Mouse (Mus musculus) monocyte, adult 2 months (primary cell): ENCODE results near the gene Hoxa6.

Source experiments
- DNase-seq, 2 experiments: peaks; one replicate each; pipeline ENCODE4 v3.0.0; 2022; ENCODE audit warnings: low spot score in 2 of 2, low read depth in 1 of 2

The Hoxa6 gene

DNA sequence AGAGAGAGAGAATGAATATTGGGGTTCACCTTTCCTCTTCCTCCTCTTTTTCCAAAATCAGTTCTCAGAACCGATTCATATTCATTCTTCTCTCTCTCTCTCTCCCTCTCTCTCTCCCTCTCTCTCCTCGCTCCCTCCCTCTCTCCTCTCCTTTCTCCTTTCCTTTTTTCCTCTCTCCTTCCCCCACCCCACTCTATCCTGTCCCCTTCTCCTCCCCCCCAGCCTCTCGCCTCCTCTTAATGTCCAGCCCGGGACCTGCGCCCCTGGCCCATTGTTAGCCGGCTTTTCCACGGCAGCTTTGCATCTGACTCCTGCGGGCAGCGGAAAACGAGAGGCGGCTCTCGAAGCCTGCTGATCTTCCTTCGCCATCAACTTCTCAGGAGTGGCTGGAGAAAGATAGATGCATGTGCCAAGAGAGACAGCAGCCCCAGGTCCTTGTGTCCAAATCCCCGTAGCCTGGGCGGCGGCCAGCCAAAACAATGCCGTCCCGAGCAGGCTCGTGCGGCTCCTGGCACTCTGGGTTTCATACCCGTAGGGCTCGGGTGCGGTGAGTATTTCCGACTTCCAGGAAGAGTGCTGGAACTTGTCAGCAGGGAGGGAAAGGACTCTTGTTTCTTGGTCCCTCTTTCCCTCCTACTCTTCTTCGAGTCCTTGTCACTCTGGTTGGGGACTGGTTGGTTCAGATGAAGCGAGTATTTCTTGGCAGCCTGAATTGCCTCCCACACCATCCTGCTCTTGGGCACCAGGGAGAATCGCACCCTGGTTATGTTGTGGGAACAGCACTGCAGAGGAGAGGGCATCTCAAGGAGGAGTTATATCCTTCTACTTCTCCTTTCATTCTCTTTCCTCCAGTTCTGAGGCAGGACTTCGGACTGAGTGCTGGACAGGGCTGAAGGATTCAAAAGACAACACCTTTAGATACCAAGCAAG lies 42.8 kb downstream of the Hoxa6 start:
- no peak for DNase-seq

GRCm38 (mm10) chr6:52164626-52165440 lies 43.7 kb downstream of the Hoxa6 start, which contains the start of gene Hoxa2:
TSS of gene Hoxa2 (minus strand) at chr6:52164831.
- DNase-seq = no peak

DNA sequence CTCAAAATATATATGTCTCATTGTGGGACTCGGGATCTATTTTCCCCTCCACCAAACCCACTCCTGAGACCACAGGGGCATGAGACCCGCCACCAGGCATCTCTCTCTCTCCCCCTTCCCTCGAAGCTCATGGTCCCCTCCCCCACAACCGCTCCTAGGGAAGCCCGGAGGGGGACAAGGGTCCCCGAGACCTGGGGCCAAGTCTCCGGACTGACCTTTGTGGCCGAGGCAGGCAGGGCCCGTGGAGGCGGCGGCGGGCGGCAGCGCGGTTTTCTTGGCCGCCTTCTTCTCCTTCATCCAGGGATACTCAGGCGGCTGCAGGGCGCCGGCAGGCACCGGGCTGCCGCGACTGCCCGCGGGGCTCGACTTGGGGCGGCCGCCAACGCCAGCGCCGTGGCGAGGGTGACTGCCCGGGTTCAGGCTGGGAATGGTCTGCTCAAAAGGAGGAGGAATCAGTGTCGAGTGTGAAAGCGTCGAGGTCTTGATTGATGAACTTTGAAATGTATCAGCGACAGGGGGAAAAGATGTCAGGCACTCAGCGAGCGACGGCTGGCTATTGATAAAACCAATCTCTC lies 44.4 kb downstream of the Hoxa6 start:
- no peak for DNase-seq

- no peak for DNase-seq
These were observed 45.0 kb downstream of the Hoxa6 start for GRCm38 (mm10) chr6:52163366-52164031.

DNA sequence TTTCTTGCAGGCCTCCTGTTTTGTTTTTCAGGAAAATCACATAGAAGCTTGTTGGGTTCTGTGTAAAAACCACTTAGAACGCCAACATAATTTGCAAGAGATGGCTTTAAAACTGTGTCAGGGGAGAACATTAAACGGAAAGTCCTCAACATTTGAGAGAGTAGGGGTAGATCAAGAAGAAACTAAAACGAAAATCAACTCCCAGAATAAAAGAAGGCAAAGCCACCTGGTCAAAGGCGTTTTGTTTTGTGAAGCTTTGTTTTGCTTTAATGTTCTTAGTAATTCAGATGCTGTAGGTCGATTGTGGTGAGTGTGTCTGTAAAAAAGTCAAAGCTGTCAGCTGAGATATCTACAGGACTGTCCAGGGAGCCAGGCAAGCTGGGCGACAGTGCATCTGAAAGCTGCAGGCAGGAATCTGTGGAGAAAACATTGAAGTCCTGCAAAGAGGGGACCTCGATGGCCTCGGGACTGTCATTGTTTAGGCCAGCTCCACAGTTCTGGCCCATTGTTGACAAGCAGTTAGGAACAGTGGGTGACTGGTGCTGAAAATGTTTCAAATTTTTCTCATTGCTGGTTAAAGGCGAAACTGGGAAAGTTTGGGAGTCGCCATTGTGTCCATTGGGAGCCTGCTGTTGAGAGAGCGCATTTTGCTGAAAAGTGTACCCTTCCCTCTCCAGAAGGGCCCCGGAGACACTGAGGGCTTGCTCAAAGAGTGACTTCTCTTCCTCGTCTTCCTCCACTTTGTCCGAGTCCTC lies 45.7 kb downstream of the Hoxa6 start:
- DNase-seq = no peak

GRCm38 (mm10) chr6:52162093-52162380 lies 46.5 kb downstream of the Hoxa6 start:
- DNase-seq = no peak

GRCm38 (mm10) chr6:52161336-52162092 lies 47.0 kb downstream of the Hoxa6 start:
- DNase-seq = no peak

DNA sequence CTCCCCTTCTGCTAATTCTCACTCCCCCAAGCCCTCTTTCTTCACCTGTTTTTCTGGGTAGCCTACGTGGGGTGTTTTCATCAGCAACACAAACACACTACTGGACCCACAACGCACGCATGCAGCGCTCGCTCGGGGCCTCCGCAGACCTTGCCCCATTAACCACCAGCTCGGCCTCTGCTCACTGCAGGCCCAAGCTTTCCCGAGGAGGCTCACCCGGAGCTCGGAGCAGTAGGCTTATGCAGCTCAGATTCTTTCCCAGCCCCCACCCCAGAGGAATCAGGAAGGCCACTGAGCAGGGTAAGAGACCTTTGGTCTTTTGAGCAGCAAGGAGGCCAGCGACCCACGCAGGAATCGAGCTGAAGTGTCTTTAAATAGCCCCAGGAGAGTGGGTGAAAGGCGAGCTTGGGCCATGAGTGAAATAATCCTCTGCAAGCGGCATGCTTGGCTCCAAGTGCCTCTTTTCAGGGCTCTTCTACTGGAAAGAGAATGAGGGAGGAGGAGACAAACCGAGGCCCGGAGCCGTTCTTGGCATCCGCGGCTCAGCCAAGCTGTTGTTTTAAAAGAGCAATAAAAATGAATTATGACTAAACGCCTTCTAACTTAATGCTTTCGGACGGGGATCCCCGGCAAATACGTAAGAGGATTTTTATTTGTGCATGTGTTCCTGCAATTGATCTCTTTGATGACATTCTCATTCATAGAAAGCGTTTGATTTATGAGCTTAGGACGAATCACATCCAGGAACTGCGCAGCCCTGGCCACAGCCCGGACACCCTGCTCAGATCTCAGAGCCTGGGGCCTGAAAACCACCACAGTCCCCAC lies 47.8 kb downstream of the Hoxa6 start:
- DNase-seq = no peak

DNA sequence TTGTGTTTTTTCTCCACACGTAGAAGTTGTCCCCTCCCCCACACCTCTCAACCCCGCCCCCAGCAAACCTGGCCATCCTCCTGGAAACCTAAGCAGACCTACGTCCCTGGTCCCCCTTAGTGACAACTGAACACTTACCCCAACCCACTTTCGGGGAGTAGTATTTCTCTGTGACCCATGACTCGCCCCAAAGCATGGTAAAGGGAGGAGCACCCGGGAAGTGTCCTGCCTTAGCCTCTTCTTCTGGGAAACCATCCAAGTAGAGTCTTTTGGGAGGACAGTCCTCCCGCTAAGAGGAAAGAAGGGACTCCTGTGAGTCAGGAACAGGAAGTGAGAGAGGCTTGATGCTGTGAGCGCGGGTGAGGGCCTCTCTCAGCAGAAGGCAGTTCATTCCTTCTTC lies 48.5 kb downstream of the Hoxa6 start:
- DNase-seq = no peak

DNA sequence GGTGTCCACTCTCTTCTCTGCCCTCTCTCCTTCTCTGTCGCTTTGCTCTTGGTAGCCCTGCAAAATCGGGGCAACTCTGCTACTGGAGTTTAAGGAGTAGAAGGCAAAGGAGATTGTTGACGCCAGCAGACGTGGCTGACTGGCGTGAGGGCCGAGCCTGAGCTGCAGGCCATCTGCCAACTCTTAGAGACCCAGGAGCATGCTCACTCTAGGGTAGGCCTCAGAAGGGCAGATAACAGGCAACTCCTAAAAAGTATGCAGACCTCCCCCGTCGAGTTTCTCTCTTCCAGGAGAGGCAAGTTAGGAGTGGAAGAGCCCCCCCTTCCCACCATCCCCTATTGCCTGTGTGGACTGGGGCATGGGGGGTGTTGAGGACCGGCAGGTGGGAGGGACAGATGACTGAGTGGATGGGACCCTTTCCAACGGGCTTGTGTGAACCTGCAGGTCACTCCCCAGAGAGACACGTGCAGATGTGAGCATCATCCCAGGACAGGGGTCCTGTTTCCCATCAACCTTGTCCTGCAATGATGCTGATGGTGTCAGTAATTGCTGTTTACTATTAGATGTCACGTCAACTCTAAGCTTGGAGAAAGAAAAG lies 49.3 kb downstream of the Hoxa6 start:
- DNase-seq = no peak

- DNase-seq = peak; percentile 71 to 76
These were observed 50.1 kb downstream of the Hoxa6 start, which contains the start of gene Hoxa1 for GRCm38 (mm10) chr6:52158276-52159051. TSS of gene Hoxa1 (minus strand) at chr6:52158317.

- DNase-seq = no peak
These were observed 50.9 kb downstream of the Hoxa6 start for GRCm38 (mm10) chr6:52157466-52158275.

DNA sequence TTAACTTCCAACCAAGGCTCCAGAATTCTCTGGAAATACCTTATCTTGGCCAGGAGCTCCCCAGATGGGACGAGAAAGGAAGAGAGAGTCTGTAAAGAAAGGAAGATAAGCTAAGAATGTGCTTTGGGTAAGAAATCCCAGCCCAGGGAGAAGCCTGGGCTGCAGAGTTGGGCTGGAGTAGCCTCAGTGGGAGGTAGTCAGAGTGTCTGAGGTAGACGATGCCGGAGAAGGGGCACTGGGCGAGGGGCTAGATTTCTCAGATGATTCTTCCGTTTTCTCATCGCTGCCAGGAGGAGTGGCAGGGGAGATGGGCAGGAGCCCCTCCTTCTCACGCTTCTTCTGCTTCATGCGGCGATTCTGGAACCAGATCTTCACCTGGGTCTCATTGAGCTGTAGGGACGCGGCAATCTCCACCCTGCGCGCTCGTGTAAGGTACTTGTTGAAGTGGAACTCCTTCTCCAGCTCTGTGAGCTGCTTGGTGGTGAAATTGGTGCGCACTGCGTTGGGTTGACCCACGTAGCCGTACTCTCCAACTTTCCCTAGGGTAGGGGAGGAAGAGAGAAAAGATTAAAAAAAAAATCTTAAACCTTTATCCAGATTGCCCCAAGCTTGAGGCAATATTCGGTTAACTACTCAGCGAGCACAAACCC lies 51.8 kb downstream of the Hoxa6 start:
- DNase-seq = no peak
